Mouse (Mus musculus): ENCODE measurements around the gene Scp2. TPM values are rescaled to one million over a fixed set of nuclear protein-coding genes. Genes with fewer than 3 reads are reported as not detected.

The Scp2 gene
- polyA plus RNA-seq, 2 experiments = 112 to 199 TPM

DNA sequence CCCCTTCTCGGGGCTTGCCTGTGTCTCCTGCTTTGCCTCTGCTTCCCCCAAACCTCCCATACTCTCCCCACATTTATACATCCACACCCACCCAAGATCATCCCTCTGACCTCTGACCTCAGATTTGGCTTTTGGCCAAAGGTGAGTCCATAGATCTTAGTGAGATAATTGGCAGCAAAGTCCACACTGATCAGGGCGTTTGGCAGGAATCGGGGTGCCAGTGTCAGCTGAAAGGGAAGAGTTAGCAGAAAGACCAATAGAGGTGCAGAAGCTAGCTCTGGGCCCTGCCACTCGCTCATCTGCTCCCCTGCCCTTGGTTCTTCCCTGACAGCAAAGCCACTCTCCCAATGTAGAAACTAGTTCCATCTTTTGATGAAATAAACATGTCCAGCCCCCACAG lies 121.6 kb downstream of the Scp2 start:
- H3K4me3 ChIP-seq (replicated peaks; ENCODE audit: low read length) = no peak overlapping the region
- no peak overlapping the region for H3K9ac ChIP-seq (ENCODE audit: low read depth, low read length, severe bottlenecking)
- H3K36me3 ChIP-seq (ENCODE audit: control insufficient read depth, insufficient read depth, low read length) = no peaks in the 10 kb centered on the region
- no peaks in the 10 kb centered on the region for H3K9me3 ChIP-seq (ENCODE audit: control insufficient read depth, low read length)
- 78% methylated on average over 4 of the region's 4 CpGs for WGBS
- TF ChIP-seq POLR2A (IDR thresholded peaks at IDR 0.05; ENCODE audit: borderline replicate concordance, extremely low read depth, insufficient read depth, insufficient read length) = no peak
- H3K4me2 ChIP-seq (replicated peaks; ENCODE audit: low read depth, low read length, severe bottlenecking) = no peak overlapping the region
- H3K4me1 ChIP-seq (ENCODE audit: control insufficient read depth, insufficient read depth, low read length) = peaks cover 5% of the 10 kb centered on the region
- no peak overlapping the region for H3K27ac ChIP-seq (replicated peaks; ENCODE audit: low read depth, low read length)
- no peak for ATAC-seq (ENCODE audit: low FRiP score, low read depth)
- DNase-seq (ENCODE audit: low spot score) = no peak
- H3K27me3 ChIP-seq (ENCODE audit: control insufficient read depth, insufficient read depth, low read length) = no peaks in the 10 kb centered on the region

DNA sequence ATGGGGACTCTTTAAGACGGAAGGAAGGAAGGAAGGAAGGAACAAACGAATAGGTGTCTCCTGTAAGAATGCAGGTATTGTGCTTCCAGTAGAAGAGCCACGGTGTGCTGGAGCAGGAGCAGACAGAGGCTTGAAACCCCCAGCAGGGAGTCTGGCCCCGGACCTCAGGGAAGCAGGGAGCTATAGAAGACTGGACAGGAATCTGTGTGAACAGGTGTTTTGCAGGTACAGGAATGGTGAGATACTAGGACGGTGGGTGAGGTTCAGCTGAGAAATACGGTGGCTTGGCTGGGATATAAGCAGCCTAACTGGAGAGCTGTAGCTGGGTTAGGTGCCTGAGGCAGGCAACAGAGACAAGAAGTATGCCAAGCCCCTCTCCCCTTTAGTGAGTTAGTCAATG lies 124.6 kb downstream of the Scp2 start:
- Histone ChIP-seq H3K9me3 (ENCODE audit: control insufficient read depth, low read length) (no peaks in the 10 kb centered on the region), H3K36me3 (ENCODE audit: control insufficient read depth, insufficient read depth, low read length) (no peaks in the 10 kb centered on the region), H3K4me2 (replicated peaks; ENCODE audit: low read depth, low read length, severe bottlenecking) (no peak overlapping the region), H3K27ac (replicated peaks; ENCODE audit: low read depth, low read length) (no peak overlapping the region), H3K9ac (ENCODE audit: low read depth, low read length, severe bottlenecking) (no peak overlapping the region), H3K4me3 (replicated peaks; ENCODE audit: low read length) (no peak overlapping the region), H3K27me3 (ENCODE audit: control insufficient read depth, insufficient read depth, low read length) (no peaks in the 10 kb centered on the region), H3K4me1 (ENCODE audit: control insufficient read depth, insufficient read depth, low read length) (peaks cover 5% of the 10 kb centered on the region; the same call in 1 of the 2 replicates)
- WGBS = 77% methylated on average over 6 of the region's 6 CpGs
- ATAC-seq (ENCODE audit: low FRiP score, low read depth) (no peak), DNase-seq (ENCODE audit: low spot score) (no peak)
- TF ChIP-seq POLR2A (IDR thresholded peaks at IDR 0.05; ENCODE audit: borderline replicate concordance, extremely low read depth, insufficient read depth, insufficient read length) = no peak

DNA sequence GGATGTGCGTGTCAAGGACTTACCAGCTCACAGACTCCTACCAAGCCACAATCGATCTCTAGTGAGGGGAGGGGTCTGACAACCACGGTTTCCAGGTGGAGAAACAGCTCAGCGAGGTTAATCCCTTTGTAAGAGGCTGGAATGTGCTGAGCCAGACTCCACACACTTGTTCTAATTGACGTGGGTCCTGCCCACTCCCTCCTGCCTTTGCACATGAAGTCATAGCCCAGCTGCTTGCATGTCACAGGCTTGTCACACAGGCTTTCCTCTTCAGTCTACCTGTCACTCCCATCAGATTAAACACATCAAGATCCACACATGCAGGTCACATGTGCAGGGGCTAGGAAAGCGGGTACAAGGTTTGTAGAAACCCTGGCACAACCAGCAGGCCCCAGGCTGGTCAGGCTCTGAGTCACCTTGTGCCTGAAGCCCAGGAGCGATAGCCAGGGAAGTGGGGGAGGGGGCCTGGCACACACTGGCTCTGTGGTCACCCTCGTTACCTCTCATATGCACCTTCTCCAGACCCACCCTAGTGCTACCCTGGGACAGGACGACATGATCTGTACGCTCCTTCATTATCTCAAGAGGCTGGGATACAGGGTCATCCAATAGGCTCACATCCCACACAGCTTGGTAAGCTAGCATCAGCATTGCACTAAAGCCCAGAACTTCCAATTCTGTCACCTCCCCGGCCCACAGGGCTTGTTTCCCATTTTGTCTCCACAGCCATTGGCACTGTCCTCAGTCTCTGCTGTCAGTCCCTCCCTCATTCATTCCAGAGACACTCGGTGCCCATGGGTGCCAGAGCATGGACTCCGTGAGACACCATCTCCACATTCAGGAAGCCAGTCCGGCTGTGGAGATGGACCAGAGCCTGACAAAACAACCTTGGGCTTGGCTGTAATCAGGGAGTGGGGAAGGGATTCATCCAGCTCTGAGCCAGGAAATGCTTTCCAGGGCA lies 125.6 kb downstream of the Scp2 start:
- H3K4me3 ChIP-seq (replicated peaks; ENCODE audit: low read length) = no peak overlapping the region
- H3K9ac ChIP-seq (ENCODE audit: low read depth, low read length, severe bottlenecking) = no peak overlapping the region
- H3K36me3 ChIP-seq (ENCODE audit: control insufficient read depth, insufficient read depth, low read length) = no peaks in the 10 kb centered on the region
- no peak overlapping the region for H3K4me2 ChIP-seq (replicated peaks; ENCODE audit: low read depth, low read length, severe bottlenecking)
- no peak overlapping the region for H3K27ac ChIP-seq (replicated peaks; ENCODE audit: low read depth, low read length)
- no peak for DNase-seq (ENCODE audit: low spot score)
- no peak for TF ChIP-seq POLR2A (IDR thresholded peaks at IDR 0.05; ENCODE audit: borderline replicate concordance, extremely low read depth, insufficient read depth, insufficient read length)
- H3K9me3 ChIP-seq (ENCODE audit: control insufficient read depth, low read length) = no peaks in the 10 kb centered on the region
- no peaks in the 10 kb centered on the region for H3K27me3 ChIP-seq (ENCODE audit: control insufficient read depth, insufficient read depth, low read length)
- H3K4me1 ChIP-seq (ENCODE audit: control insufficient read depth, insufficient read depth, low read length) = peaks cover 5% of the 10 kb centered on the region; the same call in 1 of the 2 replicates
- ATAC-seq (ENCODE audit: low FRiP score, low read depth) = no peak
- 52% methylated on average over 13 of the region's 14 CpGs for WGBS

DNA sequence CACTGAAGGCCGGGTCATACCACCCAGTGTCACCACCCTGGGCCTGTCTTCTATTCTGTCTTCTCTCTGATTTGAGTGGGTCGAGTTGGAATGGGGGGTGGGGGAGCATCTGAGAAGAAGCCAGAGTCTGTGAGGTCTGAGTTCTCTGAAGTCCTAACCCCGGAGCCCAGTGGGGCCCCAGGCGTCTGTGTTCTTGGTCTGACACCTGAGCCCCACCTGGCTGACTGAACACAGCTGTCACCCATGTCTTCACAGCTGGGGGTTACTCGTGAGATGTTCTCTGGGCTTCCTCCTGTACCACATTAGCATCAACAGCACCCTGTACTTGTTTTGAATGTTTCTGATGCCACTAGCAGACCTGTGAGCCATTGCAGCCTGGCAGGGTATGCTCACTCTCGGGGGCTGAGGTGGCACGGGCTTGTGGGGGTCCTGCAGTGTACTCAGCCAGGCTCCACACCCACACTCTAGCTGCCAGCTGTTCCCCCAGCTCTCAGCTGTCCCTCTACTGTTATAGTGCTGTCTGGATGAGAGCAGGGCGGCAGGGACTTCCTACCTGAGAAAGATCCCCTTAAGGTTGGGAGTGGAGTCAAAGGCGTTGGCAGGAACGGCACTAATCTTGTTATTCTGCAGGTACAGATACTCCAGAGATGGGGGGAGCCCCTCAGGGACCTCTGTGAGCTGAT lies 126.4 kb downstream of the Scp2 start:
- no peak for TF ChIP-seq POLR2A (IDR thresholded peaks at IDR 0.05; ENCODE audit: borderline replicate concordance, extremely low read depth, insufficient read depth, insufficient read length)
- DNase-seq (ENCODE audit: low spot score) = no peak
- Histone ChIP-seq H3K36me3 (ENCODE audit: control insufficient read depth, insufficient read depth, low read length) (no peaks in the 10 kb centered on the region), H3K4me1 (ENCODE audit: control insufficient read depth, insufficient read depth, low read length) (peaks cover 5% of the 10 kb centered on the region; the same call in 1 of the 2 replicates), H3K9me3 (ENCODE audit: control insufficient read depth, low read length) (no peaks in the 10 kb centered on the region), H3K4me3 (replicated peaks; ENCODE audit: low read length) (no peak overlapping the region), H3K4me2 (replicated peaks; ENCODE audit: low read depth, low read length, severe bottlenecking) (no peak overlapping the region), H3K9ac (ENCODE audit: low read depth, low read length, severe bottlenecking) (no peak overlapping the region), H3K27ac (replicated peaks; ENCODE audit: low read depth, low read length) (no peak overlapping the region), H3K27me3 (ENCODE audit: control insufficient read depth, insufficient read depth, low read length) (no peaks in the 10 kb centered on the region)
- 39% methylated on average over 10 of the region's 10 CpGs for WGBS
- ATAC-seq (ENCODE audit: low FRiP score, low read depth) = no peak

DNA sequence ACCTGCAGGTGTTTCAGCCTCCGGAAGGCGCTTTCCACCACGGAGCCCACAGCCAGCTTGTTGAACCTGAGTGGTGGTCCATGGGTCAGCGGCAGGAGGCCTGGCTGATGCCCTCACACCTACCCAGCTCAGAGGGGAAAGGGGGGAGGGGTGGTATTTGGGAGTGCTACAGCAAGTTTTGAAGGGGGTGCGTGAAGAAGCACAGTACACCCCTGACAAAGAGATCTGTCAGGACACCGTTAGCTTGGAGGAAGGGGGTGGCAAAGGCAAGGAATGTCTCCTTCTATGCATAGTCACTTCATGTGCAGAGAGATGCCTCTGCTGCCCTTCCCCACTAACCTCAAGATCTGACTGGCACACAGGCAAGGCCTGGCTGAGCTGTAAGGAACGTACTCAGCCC lies 127.0 kb downstream of the Scp2 start:
- peaks cover 5% of the 10 kb centered on the region; the same call in 1 of the 2 replicates for H3K4me1 ChIP-seq (ENCODE audit: control insufficient read depth, insufficient read depth, low read length)
- H3K4me3 ChIP-seq (replicated peaks; ENCODE audit: low read length) = no peak overlapping the region
- TF ChIP-seq POLR2A (IDR thresholded peaks at IDR 0.05; ENCODE audit: borderline replicate concordance, extremely low read depth, insufficient read depth, insufficient read length) = no peak
- no peak for DNase-seq (ENCODE audit: low spot score)
- 82% methylated on average over 7 of the region's 7 CpGs for WGBS
- no peak for ATAC-seq (ENCODE audit: low FRiP score, low read depth)
- no peak overlapping the region for H3K4me2 ChIP-seq (replicated peaks; ENCODE audit: low read depth, low read length, severe bottlenecking)
- no peaks in the 10 kb centered on the region for H3K9me3 ChIP-seq (ENCODE audit: control insufficient read depth, low read length)
- H3K36me3 ChIP-seq (ENCODE audit: control insufficient read depth, insufficient read depth, low read length) = no peaks in the 10 kb centered on the region
- no peak overlapping the region for H3K9ac ChIP-seq (ENCODE audit: low read depth, low read length, severe bottlenecking)
- no peaks in the 10 kb centered on the region for H3K27me3 ChIP-seq (ENCODE audit: control insufficient read depth, insufficient read depth, low read length)
- H3K27ac ChIP-seq (replicated peaks; ENCODE audit: low read depth, low read length) = no peak overlapping the region
